Mouse (Mus musculus): ENCODE measurements around the gene Serpina3f. TPM values are rescaled to one million over a fixed set of nuclear protein-coding genes. Genes with fewer than 3 reads are reported as not detected.
"Not testable (repeated sequence)": the region's sequence is repeated elsewhere in the genome, so short reads cannot be mapped to it uniquely, and the experiment has no call there.

The Serpina3f gene
- polyA plus RNA-seq, 1 experiment from 2014 or later: not detected

DNA sequence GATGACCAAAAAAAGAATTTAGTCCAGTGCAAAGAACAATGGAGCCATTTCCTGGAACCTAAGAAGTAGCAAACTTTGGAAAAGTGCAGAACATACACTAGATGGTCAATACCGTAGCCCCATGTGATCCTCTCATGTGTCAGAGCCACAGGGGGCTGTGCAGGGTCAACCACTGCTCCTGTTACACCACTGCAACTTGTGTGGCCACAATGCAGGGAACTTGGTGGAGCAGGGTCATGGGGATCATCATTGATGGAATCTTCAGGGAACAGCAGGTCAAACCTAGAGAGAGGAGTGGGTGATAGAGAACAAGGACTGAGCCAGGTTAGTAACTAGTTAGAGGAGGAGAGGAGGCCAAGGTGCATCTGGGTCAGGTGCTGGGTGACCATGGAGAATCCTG is 7.3 kb downstream of the Serpina3f start:
- H3K27ac ChIP-seq: no peak overlapping the region
- H3K9ac ChIP-seq: no peak overlapping the region
- no peaks in the 10 kb centered on the region for H3K27me3 ChIP-seq
- 73% methylated on average over 1 of the region's 1 CpGs for WGBS
- H3K36me3 ChIP-seq: no peaks in the 10 kb centered on the region
- no peak overlapping the region for H3K4me2 ChIP-seq
- no peaks in the 10 kb centered on the region for H3K9me3 ChIP-seq
- H3K4me1 ChIP-seq (replicated peaks): no peaks in the 10 kb centered on the region
- no peak overlapping the region for H3K4me3 ChIP-seq
- ATAC-seq (ENCODE audit: low FRiP score): no peak

DNA sequence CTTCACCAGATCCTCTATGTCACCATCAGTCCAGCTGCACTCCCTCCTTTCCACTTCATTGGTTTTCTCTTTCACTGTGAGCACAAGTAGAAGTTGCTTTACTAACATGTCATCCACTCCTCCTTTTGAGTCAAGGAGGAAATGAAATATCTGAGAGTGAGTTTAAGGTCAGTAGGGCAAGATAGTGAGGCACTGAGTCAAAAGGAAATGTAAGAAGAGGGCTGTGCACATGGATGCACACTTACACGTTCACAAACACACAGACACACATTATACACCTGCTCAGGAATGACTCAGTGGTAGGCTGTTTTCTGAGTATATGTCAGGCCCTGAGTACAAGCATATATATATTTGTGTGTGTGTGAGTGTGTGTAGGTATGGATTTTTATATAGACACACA is 9.3 kb downstream of the Serpina3f start:
- Histone ChIP-seq H3K4me1 (replicated peaks) (no peaks in the 10 kb centered on the region), H3K27me3 (no peaks in the 10 kb centered on the region), H3K9me3 (no peaks in the 10 kb centered on the region), H3K4me2 (no peak overlapping the region), H3K9ac (no peak overlapping the region), H3K4me3 (no peak overlapping the region), H3K27ac (no peak overlapping the region), H3K36me3 (no peaks in the 10 kb centered on the region)
- no peak for ATAC-seq (ENCODE audit: low FRiP score)
- 62% methylated on average over 1 of the region's 1 CpGs for WGBS

DNA sequence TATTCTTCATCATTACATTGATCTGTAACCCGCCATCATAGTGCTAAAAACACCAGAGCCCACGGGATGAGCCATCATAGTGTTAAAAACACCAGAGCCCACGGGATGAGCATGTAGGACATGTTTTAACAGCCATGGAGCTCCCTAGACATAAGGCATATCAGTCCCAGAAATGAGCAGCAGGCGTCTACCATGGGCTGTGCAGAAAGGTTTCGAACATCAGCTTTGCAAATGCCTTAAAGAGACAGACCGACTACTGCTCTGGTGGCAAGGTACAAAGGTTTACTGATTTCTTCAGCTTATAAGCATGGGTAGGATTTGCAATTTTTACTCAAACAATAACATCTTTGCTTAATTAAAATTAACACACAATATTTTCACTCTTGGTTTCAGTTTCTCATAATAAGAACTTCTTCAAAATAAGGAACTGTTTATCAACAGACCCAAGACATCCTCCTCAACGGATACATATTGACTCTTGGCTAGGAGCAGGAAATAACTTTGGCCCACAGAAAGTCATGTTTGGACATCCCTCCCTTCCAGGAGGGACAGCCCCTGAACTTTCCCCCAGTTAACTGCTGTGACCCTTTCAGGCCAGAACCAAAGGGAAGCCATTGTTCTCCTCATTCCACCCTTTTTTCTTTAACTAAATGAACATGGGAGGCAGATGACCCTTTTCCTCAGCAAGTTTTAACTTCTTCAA is 10.4 kb downstream of the Serpina3f start:
- Histone ChIP-seq H3K9ac (no peak overlapping the region), H3K4me2 (no peak overlapping the region), H3K9me3 (no peaks in the 10 kb centered on the region), H3K27me3 (no peaks in the 10 kb centered on the region), H3K4me1 (replicated peaks) (no peaks in the 10 kb centered on the region), H3K27ac (no peak overlapping the region), H3K36me3 (no peaks in the 10 kb centered on the region), H3K4me3 (no peak overlapping the region)
- ATAC-seq (ENCODE audit: low FRiP score): no peak
- WGBS: 72% methylated on average over 7 of the region's 7 CpGs

DNA sequence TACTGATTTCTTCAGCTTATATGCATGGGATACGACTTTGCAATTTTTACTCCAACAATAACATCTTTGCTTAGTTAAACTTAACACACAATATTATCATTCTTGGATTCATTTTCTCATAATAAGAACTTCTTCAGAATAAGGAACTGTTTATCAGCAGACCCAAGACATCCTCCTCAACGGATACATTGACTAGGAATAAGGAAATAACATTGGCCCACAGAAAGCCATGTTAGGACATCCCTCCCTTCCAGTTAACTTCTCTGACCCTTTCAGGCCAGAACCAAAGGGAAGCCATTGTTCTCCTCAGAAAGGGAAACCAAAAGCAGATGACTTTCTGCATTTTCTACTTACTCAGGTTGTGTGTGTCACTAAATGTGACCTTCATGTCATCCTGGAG is 16.4 kb downstream of the Serpina3f start:
- Histone ChIP-seq H3K4me3 (no peak overlapping the region), H3K9ac (no peak overlapping the region), H3K27ac (no peak overlapping the region), H3K4me2 (no peak overlapping the region), H3K4me1 (replicated peaks) (no peaks in the 10 kb centered on the region), H3K27me3 (no peaks in the 10 kb centered on the region), H3K36me3 (no peaks in the 10 kb centered on the region), H3K9me3 (no peaks in the 10 kb centered on the region)
- WGBS: 70% methylated on average over 2 of the region's 2 CpGs
- no peak for ATAC-seq (ENCODE audit: low FRiP score)

DNA sequence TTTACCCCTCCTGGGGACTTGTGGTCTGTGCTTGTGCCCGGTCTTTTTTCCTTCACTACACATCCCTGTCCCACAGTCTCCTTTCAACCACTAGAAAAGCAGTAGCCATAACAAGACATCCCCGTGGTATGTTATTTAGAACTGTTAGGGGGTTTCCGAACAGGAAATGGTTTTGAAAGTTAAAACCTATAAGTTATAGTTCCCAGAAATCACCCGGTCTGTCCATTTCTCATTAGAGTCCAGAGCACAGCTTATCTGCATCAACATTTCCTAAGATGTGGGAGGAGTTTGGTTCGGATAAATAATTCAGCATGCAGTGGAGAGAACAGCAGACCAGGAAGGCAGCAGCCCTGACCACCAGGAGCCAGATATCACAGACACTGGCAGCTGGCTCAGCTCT is 21.6 kb downstream of the Serpina3f start, which contains the start of gene Serpina3g:
Gene Serpina3g (plus strand): TSS at position 331 of the 400 bp plus-strand sequence.
- Histone ChIP-seq H3K27me3 (no peaks in the 10 kb centered on the region), H3K9ac (no peak within 1 kb of the TSS), H3K9me3 (no peaks in the 10 kb centered on the region), H3K27ac (no peak within 1 kb of the TSS), H3K4me3 (no peak within 1 kb of the TSS), H3K36me3 (no peaks in the 10 kb centered on the region), H3K4me1 (replicated peaks) (no peaks in the 10 kb centered on the region), H3K4me2 (no peak within 1 kb of the TSS)
- no peak for ATAC-seq (ENCODE audit: low FRiP score)
- WGBS: 79% methylated on average over 5 of the region's 5 CpGs

DNA sequence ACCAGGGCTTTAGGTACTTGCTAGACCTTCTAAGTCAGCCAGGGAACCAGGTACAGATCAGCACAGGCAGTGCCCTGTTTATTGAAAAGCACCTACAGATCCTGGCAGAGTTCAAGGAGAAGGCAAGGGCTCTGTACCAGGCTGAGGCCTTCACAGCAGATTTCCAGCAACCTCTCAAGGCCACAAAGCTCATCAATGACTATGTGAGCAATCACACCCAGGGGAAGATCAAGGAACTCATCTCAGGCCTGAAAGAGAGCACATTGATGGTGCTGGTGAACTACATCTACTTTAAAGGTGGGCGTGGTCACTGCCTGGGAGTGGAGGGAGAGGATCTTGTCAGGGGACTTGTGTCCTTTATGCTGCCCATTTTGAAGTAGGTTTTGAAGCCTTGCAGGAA is 23.7 kb downstream of the Serpina3f start:
- H3K27me3 ChIP-seq; H3K9ac ChIP-seq; ATAC-seq (ENCODE audit: low FRiP score); H3K36me3 ChIP-seq; H3K4me3 ChIP-seq; H3K4me1 ChIP-seq (replicated peaks); H3K27ac ChIP-seq; H3K4me2 ChIP-seq; H3K9me3 ChIP-seq: not testable (repeated sequence)
- 81% methylated on average over 1 of the region's 1 CpGs for WGBS

DNA sequence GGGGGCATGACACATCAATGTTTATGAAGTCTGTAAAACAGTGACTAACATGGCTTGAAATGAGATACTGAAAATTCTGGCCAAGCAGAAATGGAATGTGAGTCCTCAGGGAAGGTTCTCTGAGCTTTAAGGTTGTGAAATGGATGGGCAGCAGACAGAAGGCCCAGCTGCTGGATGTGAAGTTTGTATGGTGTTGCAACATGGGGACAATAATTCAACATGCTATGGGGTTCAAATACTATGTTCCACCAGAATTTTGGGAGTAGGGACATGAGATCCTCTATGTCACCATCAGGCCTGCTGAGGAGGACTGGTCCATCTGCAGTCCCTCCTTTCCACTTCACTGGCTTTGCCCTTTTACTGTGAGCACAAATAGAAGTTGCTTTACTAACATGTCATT is 29.0 kb downstream of the Serpina3f start:
- no peak for ATAC-seq (ENCODE audit: low FRiP score)
- Histone ChIP-seq H3K36me3 (no peaks in the 10 kb centered on the region), H3K4me1 (replicated peaks) (peaks cover 10% of the 10 kb centered on the region), H3K4me2 (no peak overlapping the region), H3K27ac (no peak overlapping the region), H3K4me3 (no peak overlapping the region), H3K9me3 (no peaks in the 10 kb centered on the region), H3K27me3 (no peaks in the 10 kb centered on the region), H3K9ac (no peak overlapping the region)

DNA sequence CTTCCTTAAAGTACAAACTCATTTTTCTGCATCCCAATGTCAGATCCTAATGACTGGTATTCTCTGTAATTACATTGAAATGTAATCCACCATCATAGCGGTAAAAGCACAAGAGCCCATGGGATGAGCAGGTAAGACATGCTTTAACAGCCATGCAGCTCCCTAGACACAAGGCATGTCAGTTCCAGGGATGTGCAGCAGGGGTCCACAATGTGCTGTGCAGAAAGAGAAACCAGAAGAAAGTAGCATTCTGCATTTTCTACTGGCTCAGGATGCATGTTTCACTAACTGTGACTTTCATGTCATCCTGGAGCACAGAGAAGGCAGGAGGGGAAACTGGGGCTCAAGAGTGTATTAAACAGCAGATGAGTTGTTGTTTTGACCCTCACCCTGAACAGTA is 30.7 kb downstream of the Serpina3f start:
- WGBS: 83% methylated on average over 1 of the region's 1 CpGs
- no peak overlapping the region for H3K4me2 ChIP-seq
- no peak overlapping the region for H3K4me3 ChIP-seq
- H3K9me3 ChIP-seq: no peaks in the 10 kb centered on the region
- no peaks in the 10 kb centered on the region for H3K27me3 ChIP-seq
- no peak overlapping the region for H3K27ac ChIP-seq
- H3K36me3 ChIP-seq: no peaks in the 10 kb centered on the region
- H3K9ac ChIP-seq: no peak overlapping the region
- ATAC-seq (ENCODE audit: low FRiP score): no peak
- peaks cover 12% of the 10 kb centered on the region for H3K4me1 ChIP-seq (replicated peaks)

DNA sequence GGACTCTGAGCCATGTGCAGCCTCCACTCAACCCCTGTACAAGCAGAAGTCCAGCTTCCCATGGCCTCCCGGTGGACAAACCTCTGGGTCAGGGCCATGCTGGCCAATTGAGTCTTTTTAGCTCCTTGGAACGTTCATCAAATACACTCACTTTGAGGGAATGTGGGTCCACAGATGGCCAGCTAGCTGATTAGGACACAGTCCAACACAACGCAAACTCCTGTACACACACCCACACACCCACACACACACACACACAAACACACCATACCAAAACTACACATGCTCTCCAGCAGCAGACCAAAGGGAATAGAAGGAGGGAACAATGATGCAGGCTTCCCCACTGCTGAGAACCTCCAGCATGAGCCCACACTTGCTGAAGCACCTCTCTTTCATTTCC is 31.3 kb downstream of the Serpina3f start:
- H3K9ac ChIP-seq: no peak overlapping the region
- no peaks in the 10 kb centered on the region for H3K36me3 ChIP-seq
- H3K4me3 ChIP-seq: no peak overlapping the region
- peaks cover 12% of the 10 kb centered on the region for H3K4me1 ChIP-seq (replicated peaks)
- WGBS: 69% methylated on average over 3 of the region's 3 CpGs
- no peak overlapping the region for H3K27ac ChIP-seq
- H3K4me2 ChIP-seq: no peak overlapping the region
- H3K9me3 ChIP-seq: no peaks in the 10 kb centered on the region
- H3K27me3 ChIP-seq: no peaks in the 10 kb centered on the region
- no peak for ATAC-seq (ENCODE audit: low FRiP score)

DNA sequence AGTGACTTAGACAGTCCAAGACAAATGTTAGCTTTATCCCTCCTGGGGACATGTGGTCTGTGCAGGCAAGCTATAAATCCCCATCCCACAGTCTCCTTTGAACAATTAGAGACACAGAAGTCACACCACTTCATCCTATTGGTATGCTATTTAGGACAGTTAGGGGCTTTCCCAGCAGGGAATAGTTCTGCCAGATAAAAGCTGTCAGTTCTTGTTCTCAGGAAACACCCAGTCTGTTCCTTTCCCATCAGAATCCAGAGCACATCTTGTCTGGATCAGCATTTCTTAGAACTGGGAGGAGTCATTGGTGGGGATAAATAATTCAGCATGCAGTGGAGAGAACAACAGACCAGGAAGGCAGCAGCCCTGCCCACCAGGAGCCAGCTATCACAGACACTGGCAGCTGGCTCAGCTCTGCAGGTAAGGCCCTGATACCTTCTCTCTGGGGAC is 33.2 kb downstream of the Serpina3f start:
- no peaks in the 10 kb centered on the region for H3K27me3 ChIP-seq
- no peak overlapping the region for H3K4me3 ChIP-seq
- no peaks in the 10 kb centered on the region for H3K36me3 ChIP-seq
- H3K27ac ChIP-seq: no peak overlapping the region
- no peaks in the 10 kb centered on the region for H3K9me3 ChIP-seq
- H3K4me2 ChIP-seq: no peak overlapping the region
- ATAC-seq (ENCODE audit: low FRiP score): peak; percentile 67
- peaks cover 12% of the 10 kb centered on the region for H3K4me1 ChIP-seq (replicated peaks)
- H3K9ac ChIP-seq: no peak overlapping the region

DNA sequence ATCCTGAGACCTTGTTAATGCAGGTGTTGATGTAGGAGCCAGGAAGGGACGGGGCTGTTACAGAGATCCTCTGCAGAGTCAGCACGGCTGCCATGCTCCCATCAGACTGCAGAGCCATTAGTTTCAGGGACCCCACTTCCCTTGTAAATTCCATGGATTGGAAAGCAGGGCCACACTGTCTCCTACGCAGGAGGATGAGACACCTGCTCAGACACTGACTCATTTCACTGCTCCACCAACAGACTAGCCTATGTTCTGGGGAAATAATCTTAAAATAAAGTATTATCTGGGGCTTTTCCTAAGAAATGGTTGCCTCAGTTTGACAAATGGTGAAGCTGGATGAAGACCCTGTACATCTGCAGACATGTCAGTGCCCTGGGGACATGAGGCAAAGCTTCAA is 33.9 kb downstream of the Serpina3f start:
- Histone ChIP-seq H3K9ac (no peak overlapping the region), H3K4me2 (no peak overlapping the region), H3K4me3 (no peak overlapping the region), H3K9me3 (no peaks in the 10 kb centered on the region), H3K4me1 (replicated peaks) (peaks cover 12% of the 10 kb centered on the region), H3K27me3 (no peaks in the 10 kb centered on the region), H3K36me3 (no peaks in the 10 kb centered on the region), H3K27ac (no peak overlapping the region)
- ATAC-seq (ENCODE audit: low FRiP score): no peak
- WGBS: 72% methylated on average over 3 of the region's 3 CpGs

DNA sequence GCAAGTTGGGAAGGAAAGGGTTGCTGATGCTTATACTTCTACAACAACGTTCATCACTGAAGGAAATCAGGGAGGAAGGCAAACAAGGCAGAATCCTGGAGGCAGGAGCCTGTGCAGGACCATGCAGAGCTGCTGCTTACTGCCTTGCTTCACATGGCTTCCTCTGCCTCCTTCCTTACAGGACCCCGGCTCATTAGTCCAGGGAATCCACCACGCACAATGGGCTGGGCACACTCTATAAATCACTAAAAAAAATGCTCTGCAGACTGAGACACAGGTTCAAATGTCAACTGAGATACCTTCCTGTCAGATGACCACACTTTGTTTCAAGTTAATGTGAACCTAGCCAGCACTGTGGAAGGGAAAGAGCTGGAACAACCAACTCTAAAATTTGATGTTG is 46.7 kb downstream of the Serpina3f start:
- WGBS: 55% methylated on average over 3 of the region's 3 CpGs
- Histone ChIP-seq H3K27ac (no peak overlapping the region), H3K4me1 (replicated peaks) (no peaks in the 10 kb centered on the region), H3K4me3 (no peak overlapping the region), H3K4me2 (no peak overlapping the region), H3K27me3 (no peaks in the 10 kb centered on the region), H3K9me3 (no peaks in the 10 kb centered on the region), H3K36me3 (no peaks in the 10 kb centered on the region), H3K9ac (no peak overlapping the region)
- no peak for ATAC-seq (ENCODE audit: low FRiP score)

DNA sequence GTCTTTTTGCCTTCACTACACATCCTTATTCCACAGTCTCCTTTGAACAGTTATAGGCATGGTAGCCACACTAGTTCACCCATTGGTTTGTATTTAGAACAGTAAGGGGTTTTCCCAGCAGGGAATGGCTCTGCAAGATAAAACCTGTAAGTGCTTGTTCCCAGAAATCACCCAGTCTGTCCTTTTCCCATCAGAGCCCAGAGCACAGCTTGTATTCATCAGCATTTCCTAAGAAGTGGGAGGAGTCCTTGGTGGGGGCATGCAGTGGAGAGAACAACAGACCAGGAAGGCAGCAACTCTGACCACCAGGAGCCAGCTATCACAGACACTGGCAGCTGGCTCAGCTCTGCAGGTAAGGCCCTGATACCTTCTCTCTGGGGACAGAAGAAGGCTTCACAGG is 48.5 kb downstream of the Serpina3f start, which contains the start of gene Serpina3i:
Gene Serpina3i (plus strand): TSS at position 260 of the 400 bp plus-strand sequence.
- no peaks in the 10 kb centered on the region for H3K9me3 ChIP-seq
- H3K27me3 ChIP-seq: no peaks in the 10 kb centered on the region
- no peak within 1 kb of the TSS for H3K4me3 ChIP-seq
- no peaks in the 10 kb centered on the region for H3K4me1 ChIP-seq (replicated peaks)
- no peak for ATAC-seq (ENCODE audit: low FRiP score)
- H3K4me2 ChIP-seq: no peak within 1 kb of the TSS
- no peak within 1 kb of the TSS for H3K9ac ChIP-seq
- no peak within 1 kb of the TSS for H3K27ac ChIP-seq
- H3K36me3 ChIP-seq: no peaks in the 10 kb centered on the region

Measured in hindbrain, embryonic 13.5 days (tissue).